Mouse (Mus musculus): ENCODE data around the gene Atrx.

DNA sequence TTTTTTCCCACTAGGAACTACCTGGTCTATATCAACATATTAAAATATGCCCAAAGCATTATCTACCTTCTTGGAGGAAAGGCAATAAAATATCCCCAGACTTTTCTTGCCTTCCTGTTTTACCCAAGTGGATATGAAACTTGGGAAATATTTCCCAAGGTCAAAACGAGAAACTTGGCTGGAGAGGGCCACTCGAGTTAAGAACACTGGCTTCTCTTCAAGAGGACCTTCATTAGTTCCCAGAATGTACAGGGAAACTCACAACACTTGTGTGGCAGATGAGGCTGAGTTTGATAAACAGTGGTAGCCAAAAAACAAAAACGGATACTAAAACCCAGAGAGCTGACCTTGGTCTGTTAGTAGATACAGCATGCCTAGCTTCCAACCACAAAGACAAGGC, 17.5 kb downstream of the Atrx start:
- TF ChIP-seq CTCF (IDR thresholded peaks at IDR 0.05; ENCODE audit: low read depth) (no peak), EP300 (IDR thresholded peaks at IDR 0.05; ENCODE audit: low read depth) (no peak)
